Mouse (Mus musculus) thymus, postnatal 4 days (tissue): Measurements from ENCODE around the gene Rack1.
"Not testable (repeated sequence)": the region's sequence is repeated elsewhere in the genome, so short reads cannot be mapped to it uniquely, and the experiment has no call there.

Source experiments
- DNase-seq: peaks from one replicate; pipeline ENCODE4 v3.0.0; 2021

Gene Rack1

DNA sequence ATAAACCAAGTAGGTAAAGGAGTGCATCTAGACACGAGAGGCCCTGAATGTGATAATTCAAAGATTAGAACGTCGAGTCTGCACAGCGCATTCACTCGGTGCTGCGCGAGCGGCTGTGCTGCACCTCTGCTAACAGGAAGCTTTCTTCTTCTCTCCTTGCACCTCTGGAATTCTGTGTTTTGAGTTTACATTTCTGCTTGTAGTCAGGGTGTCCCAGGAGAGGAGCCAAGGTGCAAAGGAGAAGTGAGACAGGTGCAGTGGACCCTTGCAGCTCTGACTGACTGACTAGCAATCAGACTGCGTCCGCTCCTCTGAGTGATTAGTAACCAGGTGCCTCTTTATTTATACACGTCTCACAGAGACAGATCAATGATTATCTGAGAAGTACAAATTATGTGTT, 43.1 kb downstream of the Rack1 start:
- DNase-seq, result no peak

DNA sequence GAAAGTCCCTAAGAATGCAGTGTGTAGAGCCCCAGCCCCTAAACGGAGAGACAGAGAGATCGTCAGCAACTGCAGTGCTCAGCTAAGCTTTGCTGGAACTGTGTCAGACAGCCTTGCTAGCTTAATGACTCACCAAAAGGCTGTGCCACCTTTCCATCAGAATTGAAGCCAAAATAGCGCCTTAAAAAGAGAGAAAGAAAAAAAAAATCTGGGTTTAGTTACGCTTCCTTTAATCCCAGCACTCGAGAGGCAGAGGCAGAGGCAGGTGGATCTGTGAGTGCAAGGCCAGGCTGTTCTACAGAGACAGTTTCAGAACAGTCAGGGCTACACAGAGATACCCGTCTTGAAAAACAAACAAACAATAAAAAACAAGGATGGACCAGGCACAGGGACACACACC, 44.2 kb downstream of the Rack1 start:
- no peak for DNase-seq

DNA sequence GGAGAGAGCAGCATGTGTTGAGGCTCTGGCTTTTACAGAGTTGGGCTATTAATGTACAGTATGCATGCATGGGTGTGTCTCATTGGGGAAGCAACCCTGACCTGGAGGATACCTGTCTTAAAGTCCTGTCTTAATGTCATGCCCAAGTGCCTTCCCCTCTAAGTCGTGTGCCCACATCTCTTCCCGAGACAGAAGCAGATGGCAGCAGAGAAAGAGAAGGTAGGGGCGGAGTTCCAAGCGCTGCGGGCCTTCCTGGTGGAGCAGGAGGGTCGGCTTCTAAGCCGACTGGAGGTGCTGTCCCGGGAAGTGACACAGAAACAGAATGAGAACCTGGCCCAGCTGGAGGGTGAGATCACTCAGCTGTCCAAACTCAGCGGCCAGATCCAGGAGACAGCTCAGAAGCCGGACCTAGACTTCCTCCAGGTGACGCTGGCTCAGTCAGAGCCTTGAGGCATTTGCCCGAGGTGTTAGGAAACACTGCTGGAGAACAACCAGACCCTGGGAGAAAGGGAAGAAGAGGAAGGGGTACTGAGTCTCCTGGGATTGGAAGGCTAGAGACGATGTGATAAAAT, 45.2 kb downstream of the Rack1 start:
- DNase-seq, result no peak

DNA sequence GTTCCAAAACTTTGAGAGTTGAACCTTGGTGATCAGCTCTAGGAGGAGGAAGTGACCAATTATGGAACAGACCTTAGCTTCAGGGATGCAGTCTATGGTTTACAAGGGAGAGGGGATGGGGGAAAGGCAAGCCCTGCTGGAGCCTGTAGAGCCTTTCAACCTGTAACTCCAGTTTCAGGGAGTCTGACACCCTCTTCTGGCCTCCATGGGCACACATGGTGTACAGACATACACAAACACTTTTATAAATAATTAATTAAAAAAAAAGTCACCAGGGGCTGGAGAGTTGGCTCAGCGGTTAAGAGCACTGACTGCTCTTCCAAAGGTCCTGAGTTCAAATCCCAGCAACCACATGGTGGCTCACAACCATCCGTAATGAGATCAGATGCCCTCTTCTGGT, 46.2 kb downstream of the Rack1 start:
- DNase-seq, result not testable (repeated sequence)

DNA sequence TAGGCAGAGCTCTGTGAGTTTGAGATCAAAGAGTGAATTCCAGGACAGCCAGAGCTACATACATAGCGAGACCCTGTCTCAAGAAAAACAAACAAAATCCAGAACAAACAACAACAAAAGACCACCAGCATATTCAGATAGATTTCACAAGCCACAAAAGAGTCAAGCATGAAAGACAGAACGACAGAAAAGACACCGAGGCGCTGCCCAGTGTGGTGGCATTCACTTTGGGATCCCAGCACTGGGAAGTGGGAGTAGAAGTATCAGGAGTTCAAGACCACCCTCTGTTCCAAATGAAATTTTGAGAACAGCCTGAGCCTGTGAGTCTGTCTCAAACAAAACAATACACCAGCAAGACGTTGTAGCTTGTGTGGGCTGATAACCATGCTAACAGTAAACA, 46.7 kb downstream of the Rack1 start:
- no peak for DNase-seq

DNA sequence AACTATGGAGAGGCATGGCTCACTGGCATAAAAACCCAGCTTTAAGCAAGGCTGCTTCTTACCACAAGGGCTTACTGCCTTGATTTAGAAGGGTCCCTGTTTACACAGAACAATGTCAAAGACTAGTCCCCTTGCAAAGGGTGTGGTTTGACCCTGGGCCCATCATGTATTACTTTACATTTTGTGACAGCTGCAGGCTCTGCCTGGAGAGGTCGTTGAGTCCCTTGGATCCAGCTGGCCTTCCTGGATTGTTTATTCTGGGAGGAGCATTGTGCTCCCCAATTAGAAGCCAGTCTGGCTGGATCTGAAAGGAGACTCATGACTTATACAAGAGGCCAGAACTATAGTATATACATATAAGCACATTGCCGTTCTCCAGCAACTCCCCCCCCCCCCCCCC, 50.1 kb downstream of the Rack1 start:
- DNase-seq, result no peak

DNA sequence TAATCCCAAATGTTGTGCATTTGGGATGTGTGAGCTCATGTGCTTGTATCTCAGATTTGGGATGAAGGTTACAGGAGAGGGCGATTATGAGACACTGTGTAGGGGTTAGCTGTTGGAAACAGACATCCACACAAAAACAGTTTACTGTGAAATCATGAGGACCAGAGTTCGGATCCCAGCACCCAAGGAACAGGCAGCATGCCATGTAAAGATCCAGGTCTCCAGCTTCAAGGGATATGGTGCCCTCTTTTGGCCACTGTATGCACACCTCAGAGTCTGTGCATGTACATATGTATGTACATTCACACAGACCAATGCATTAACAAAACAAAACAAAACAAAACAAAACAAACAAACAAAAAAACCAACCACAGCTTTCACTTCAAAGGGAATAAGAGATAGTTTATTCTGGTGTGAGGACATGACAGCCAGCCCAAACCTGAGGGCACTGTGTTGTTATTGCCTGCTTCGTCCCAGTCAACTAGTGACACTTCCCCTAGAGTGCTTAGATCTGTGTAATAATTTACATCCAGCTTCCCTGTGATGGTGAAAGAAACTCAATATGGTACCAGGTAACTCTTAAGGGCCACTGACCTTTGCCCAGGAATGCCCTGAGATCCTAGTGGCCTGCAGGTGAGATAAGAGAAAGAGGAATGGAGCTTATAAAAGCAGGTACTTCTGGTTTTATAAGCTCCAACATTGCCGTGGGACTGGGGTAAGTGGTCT, 51.3 kb downstream of the Rack1 start:
- no peak for DNase-seq

DNA sequence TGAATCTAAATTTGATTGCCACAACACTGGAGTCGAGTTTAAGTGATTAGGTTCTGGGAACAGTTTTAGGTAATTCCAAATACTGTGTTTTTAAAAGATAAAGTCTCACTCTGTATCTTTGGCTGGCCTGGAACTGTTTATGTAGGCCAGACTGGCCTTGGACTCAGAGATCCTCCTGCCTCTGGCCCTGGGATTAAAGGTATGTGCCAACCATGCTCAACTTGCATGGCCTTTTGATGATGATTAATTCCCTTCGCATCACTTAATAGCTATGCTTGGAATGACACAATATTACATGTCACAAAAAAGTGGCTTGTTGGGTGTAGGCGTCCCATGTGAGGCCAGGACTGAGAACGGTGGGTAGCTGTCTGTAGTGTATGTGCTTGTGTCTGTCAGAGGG, 52.1 kb downstream of the Rack1 start:
- no peak for DNase-seq

DNA sequence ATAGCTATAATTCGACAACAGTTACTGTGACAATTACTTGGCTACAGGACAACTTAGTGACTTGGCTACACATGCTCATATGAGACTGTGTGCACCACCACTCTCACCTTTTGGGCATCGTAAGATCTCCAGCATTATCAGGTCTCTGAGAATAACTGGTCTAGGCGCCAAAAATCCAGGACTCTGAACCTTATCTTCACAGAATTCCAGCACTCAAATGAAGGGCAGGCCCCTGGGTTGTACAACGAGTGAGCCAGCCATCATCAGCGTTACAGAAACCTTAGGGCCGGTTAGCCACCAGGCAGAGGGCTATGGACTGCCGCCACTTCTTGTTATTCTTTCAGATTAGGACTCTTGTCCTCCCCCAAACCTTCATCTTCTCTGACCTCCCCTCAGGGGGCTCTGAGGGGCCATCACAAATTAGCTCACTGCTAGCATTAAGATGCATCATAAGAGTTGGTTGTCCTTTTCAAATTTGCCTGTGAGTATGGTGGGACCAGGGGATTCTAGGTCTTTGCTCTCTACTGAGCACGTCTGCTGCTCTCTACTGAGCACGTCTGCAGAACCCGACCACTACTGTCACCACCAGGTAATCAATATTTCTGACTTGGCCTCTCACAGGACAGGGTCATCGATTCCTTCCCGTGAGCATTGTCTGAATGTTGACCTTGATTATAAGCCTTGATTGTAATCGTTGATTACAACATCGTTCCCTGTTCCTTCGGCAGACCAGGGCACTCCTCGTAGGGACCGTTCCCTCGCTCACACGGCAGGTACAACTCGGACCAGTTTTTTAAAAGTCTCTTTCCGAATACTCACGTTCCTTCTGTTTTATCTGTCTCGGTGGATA, 52.7 kb downstream of the Rack1 start:
- DNase-seq, result no peak

DNA sequence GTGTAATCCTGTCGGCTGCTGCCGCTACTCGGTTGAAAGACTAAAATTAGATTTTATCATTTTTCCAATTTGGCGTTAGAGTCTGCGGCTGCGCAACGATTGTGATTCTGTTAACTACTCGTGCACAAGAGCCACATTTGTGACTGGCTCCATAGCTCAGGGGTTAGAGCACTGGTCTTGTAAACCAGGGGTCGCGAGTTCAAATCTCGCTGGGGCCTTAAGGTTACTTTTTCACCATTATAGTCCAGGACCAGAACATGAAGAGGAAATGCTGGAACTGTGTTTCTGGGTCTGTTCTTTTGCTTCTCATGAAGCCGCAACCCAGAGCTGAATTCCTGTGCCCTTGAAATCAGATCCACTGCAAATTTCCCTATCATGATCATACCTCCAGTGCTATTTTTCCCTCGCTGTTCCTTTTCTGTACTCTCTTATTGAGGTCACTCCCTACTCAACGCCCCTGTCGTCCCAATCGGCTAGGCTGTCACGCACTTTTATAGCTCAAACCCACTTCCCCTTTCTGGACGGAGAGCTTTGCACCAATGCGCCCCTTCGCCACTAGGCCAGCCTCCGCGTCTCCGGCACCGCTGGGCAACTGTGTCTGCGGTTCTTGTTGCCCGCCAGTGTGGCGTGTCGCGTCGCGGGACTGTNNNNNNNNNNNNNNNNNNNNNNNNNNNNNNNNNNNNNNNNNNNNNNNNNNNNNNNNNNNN, 53.5 kb downstream of the Rack1 start:
- peak; percentile 89 for DNase-seq
